Mouse (Mus musculus) 416B (cell line): ENCODE measurements around the gene Fam107b.

Source experiments
- DNase-seq: peaks from one replicate; pipeline ENCODE4 v3.0.0; 2011; ENCODE audit warnings: low read depth

Gene Fam107b

GRCm38 (mm10) chr2:3570186-3570585 is at the start of gene Fam107b:
Gene Fam107b (plus strand): TSS chr2:3570488.
- no peak for DNase-seq

GRCm38 (mm10) chr2:3522558-3522957 is 47.7 kb upstream of the Fam107b start:
- DNase-seq: no peak

GRCm38 (mm10) chr2:3526288-3526687 is 44.0 kb upstream of the Fam107b start:
- peak; percentile 41 for DNase-seq

DNA sequence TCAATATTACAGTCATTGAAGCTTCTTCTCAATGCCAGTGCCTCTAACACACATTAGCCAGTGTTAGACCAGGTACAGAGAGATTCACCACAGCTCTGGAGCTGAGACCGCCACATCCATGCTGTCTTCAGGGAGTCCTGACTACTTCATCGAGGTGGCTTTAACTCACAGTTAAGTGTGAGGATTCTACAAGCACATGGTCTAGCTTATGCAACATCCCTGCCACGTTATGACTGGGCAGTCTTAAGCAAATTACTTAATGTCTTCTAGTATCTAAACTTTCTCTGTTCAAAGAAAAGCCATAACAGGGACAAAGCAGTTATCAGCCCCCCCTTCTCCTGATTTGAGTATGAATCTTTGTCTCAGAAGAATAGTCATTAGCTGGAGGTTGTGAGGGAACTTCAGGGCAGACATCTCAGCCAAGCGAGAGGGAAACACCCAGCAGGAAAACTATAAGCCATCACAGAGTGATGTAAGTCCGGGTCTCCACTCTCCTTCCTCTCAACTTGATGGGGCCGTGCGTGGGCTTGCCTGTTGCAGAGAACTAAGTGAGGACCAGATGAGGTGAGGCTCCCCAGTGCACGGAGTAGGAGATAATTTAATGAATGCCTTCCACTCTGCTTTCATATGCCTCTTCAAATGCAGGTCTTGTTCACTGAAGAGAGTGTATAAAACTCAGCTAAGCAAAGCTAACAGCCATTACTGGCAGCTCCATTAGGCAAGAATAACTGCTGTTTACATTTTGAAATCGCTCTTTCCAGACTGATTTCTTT is 28.8 kb upstream of the Fam107b start:
- peak; percentile 62 for DNase-seq

GRCm38 (mm10) chr2:3546055-3546454 is 24.2 kb upstream of the Fam107b start:
- DNase-seq: peak; percentile 61

- peak; percentile 78 for DNase-seq
Observed at GRCm38 (mm10) chr2:3546588-3546987, 23.7 kb upstream of the Fam107b start.

DNA sequence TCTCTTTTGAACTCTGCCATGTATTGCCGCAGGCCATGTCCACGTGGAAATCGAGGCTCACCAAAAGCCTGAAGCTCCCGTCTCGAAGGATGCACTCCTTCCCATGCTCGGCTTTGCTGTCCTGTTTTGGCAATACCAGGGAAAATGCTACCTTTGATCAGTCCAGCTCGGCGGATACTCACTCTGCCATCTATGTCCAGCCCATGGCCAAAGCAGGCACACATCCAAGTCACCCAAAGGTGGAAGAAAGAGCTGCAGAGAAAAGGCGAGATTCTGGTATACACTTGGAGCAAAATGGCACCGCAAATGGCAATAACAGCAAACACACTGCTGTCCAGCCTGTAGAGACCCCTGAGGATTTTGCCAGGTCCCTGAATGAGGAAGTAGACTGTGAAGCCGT is 318 bp downstream of the Fam107b start:
- no peak for DNase-seq

GRCm38 (mm10) chr2:3573883-3574282 is 3.6 kb downstream of the Fam107b start:
- no peak for DNase-seq

DNA sequence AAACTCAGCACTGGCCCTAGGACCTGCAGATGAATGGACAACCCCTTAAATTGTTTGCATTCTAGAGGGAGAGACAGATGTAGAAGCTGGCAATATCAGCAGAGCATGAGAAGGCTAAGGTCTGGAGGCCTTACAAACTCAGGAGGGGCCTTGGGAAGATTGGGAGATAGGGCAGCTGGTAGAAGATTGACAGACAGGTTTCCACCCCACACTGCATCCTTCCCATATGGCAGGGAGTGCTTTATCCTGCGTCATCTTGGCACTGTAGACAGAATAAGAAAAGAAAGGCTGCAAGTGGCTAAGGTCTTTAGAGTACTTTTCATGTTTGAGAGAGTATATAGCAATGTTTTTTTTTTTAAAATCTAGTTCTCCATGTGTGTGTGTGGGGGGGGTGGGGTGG is 4.9 kb downstream of the Fam107b start:
- no peak for DNase-seq

- peak; percentile 48 for DNase-seq
Observed at GRCm38 (mm10) chr2:3576346-3576745, 6.1 kb downstream of the Fam107b start.

DNA sequence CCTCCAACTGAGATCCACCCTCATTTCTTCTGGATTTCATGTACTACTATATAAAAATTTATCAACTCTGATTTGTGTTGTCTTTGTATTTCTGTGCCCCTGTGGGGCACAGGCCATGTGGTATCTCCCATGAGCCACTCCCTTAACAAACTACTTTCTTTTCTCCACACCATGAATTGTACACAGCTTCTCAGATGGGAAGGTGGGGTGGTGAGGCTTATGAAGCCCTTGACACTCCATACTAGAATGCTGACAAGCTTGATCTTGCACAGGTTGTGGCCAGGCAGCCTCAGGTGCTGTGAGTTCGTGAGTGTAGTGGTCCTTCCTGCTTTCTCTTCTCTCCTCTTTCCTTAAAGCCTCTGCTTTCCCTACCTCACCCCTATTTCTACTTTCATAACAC is 6.9 kb downstream of the Fam107b start:
- no peak for DNase-seq

GRCm38 (mm10) chr2:3578180-3578902 is 8.1 kb downstream of the Fam107b start:
- no peak for DNase-seq

DNA sequence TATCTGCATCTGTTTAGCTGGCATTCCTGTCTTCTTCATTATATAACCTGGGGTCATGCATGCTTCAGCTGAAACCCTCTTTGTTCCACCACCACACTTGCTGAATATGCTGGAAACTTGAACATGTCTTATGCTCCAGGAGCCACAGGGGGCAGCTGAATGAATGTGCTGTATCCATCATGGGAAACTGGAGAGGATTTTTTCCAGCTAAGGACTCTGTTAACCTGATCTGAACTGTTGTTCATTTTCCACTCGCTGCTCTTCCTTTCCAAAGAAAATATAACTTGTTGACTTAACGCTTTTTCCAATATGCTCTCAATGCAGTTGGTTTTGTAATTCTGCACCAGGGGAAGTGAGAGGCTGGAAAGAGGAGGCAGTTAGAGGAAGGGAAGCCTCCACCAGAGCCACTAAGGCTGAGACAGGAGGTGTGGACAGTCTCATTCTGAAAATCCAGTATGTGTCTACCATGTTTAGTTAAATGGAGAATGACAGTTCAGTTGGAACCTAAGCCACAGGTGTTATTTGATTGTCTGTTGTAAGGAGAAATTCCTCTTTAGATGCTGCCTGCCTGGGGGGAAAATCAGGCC is 9.1 kb downstream of the Fam107b start:
- no peak for DNase-seq

DNA sequence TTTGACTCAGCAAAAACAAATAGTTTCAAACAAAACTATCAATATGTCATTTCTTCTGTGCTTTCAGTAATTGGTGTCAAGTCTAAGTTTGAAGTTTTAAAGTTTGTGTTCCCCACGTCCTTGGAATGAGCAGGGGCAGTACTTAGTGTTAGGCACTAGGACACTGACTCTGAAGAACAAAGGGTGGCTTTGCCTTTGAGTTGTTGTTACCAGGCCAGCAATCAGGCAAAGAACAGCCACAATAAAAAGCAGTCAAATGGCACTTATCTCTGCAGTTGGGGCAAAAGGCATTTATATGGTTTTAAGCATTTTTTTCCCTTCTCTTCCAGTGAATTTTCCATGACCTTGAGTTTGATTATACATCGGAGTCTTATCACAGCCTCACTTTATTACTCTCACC is 12.5 kb downstream of the Fam107b start:
- no peak for DNase-seq

DNA sequence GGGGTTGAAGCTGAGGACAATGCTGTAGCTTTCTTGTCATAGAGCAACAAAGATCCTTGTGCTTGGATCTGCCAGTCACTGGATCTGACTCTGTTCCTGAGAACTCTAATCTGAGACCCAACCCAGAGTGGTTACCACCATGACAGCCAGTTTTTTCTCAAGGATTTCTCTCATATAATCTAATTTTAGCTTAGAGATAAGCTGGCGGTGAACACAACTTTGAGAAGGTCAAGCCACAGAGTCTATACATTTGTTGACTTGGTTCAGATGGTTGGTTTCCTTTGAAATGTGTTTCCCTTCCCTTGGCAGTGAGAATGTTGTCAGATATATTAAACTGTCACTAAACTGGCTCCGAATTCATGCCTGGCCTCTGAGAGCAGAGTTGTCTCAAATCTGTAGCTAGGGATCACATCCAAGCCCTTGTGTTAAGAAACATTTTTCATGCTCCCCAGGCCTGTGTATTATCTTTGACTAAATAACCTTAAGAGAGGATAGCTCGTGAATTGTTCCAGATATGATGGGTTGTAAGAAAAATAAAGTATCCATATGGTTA is 15.0 kb downstream of the Fam107b start:
- peak; percentile 92 for DNase-seq

GRCm38 (mm10) chr2:3590086-3590915 is 20.0 kb downstream of the Fam107b start:
- no peak for DNase-seq

DNA sequence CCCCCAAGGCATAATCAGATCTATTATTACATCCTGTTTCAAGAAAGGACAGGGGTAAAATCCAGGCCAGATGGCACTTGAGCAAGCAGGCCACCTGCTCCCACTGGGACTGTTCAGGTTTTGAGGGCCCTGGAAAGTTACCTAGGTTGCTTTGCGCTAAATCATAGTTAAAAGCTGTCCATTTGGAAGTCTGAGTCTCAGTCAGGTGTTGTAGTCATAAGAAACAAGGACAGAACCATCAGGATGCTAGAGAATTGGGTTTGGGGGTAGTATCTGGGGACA is 20.6 kb downstream of the Fam107b start:
- DNase-seq: no peak

DNA sequence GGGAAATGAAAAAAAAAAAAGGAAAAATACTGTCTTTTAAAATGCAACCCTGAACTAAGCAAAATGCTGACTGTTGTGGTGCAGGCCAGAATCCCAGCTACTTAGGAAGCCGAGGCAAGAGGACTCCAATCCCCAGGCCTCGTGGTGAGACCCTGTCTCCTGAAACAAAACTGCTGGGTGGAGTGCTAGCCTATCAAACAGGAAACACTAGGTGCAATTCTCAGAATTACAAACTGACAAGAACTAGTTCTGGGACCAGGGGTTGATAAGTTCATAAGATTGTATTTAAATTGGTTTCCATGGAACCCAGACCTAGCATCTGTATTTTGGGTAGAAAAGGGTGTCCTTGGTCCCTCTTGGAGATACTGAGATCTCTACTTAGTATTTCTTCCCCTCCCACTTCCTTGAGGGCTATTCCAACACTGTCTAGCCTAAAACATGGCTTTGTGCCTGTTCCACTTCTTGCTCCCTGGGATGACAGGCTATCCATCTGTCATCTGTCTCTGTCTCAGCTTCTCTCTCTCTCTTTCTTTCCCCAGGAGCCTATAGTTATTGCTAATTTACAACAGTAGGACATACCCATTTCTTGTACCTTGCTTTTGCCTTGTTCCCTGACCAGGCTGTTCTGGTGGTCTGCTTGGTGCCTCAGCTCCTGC is 24.5 kb downstream of the Fam107b start:
- peak; percentile 64 for DNase-seq

DNA sequence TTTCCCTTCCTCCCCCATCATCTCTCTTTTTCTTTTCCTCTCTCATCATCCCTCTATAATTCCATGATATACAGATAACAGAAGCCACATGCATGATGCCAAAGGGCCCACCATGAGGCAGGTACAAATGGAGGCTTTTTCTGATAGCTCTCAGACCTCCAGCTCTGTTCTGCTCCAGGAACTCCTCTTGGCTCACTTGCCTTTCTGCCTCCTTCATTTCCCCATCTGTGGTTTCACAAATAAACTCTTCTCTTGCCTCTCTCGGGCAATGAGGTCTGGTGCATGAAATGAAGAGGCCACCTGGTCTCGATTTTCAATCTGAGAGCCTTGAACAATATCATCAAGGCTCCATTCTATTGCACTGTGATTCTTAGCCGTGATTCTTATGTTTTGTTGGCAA is 30.1 kb downstream of the Fam107b start:
- no peak for DNase-seq

- DNase-seq: no peak
Observed at GRCm38 (mm10) chr2:3602599-3602998, 32.3 kb downstream of the Fam107b start.

DNA sequence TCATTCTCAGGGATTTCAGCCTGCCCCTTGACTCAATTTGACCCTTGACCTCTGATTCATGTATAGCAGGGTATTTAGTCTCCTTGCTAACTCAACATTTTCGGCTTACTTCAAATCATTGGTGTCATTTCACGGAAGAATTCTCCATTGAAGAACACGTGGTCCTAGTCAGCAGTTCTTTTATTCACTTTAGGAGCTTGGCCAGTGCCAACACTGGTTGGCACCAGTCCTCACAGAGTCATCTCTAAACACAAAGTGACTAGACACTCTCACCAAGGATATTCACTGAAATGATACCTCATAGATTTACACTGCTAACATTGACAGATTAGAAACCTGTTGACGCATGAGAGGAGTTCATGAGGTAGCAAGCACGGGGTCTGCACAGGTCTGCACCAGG is 32.9 kb downstream of the Fam107b start:
- no peak for DNase-seq
